Mouse (Mus musculus): Measurements from ENCODE around the gene Olfr1497. TPM values are rescaled to one million over a fixed set of nuclear protein-coding genes. Genes with fewer than 3 reads are reported as not detected.
A peak's percentile ranks its signal among the peaks of the same experiment; 100 is the strongest.
"Not testable (repeated sequence)": the region's sequence is repeated elsewhere in the genome, so short reads cannot be mapped to it uniquely, and the experiment has no call there.

Olfr1497 gene
- polyA plus RNA-seq (2014; fragmentation: Nextera tagmentation; extraction: Ambion mirVana): not detected in 2 replicates

DNA sequence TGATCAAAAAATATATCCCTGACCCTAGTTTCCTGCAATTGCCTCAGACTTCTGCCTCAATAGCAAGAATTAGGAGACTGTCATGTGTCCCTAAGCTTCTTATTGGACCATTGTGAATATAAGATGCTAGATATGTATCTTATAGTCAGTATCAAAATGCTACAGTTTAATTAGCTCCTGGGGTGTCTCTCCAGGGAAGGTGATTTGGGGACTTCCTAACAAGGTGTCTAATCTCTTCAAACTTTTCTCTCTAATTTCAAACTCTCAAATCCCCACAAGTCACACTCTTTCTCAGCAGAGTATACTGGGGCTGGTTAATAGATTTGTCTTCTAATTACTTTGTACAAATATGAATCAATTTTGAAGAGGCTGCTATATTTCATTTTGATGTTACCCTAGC is at the start of gene Olfr1497:
TSS of gene Olfr1497 (minus strand) at position 101 of the 400 bp plus-strand sequence.
- no peak for TF ChIP-seq CTCF (IDR thresholded peaks at IDR 0.05; ENCODE audit: low read depth)
- no peak for ATAC-seq (ENCODE audit: insufficient read depth)
- Histone ChIP-seq H3K27ac (ENCODE audit: low read depth) (no peak within 1 kb of the TSS), H3K4me2 (no peak within 1 kb of the TSS), H3K9me3 (ENCODE audit: low read depth, low read length) (no peaks in the 10 kb centered on the region), H3K4me3 (ENCODE audit: low read depth, low read length) (no peak within 1 kb of the TSS), H3K36me3 (ENCODE audit: insufficient read depth) (no peaks in the 10 kb centered on the region), H3K27me3 (ENCODE audit: insufficient read depth, low read length) (no peaks in the 10 kb centered on the region), H3K9ac (no peak within 1 kb of the TSS), H3K4me1 (ENCODE audit: insufficient read depth) (no peaks in the 10 kb centered on the region)
- no peak for DNase-seq

DNA sequence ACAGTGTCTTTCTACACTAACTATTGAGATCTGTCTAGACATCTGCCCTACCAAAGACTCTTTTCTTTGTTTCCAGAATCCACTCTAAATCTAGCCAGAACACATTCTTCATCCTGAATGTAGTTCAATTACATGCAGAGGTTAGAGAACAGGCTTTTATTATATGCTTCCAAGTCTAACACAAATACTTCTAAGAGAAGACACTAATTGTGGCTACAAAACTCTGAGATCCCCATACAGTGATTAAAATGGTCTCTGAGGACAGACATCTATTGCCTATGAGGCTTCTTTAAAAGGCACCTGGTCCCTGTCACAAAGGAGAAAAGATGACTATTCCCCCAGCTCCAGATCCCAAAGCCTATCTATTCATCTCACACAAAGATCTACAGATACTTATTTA is 32.4 kb upstream of the Olfr1497 start, which contains the start of gene Olfr1500:
TSS of gene Olfr1500 (minus strand) at position 101 of the 400 bp plus-strand sequence.
- DNase-seq (no peak), ATAC-seq (ENCODE audit: insufficient read depth) (no peak)
- Histone ChIP-seq H3K4me1 (ENCODE audit: insufficient read depth) (no peaks in the 10 kb centered on the region), H3K27ac (ENCODE audit: low read depth) (no peak within 1 kb of the TSS), H3K4me2 (no peak within 1 kb of the TSS), H3K4me3 (ENCODE audit: low read depth, low read length) (no peak within 1 kb of the TSS), H3K27me3 (ENCODE audit: insufficient read depth, low read length) (no peaks in the 10 kb centered on the region), H3K36me3 (ENCODE audit: insufficient read depth) (no peaks in the 10 kb centered on the region), H3K9ac (no peak within 1 kb of the TSS), H3K9me3 (ENCODE audit: low read depth, low read length) (no peaks in the 10 kb centered on the region)
- no peak for TF ChIP-seq CTCF (IDR thresholded peaks at IDR 0.05; ENCODE audit: low read depth)

DNA sequence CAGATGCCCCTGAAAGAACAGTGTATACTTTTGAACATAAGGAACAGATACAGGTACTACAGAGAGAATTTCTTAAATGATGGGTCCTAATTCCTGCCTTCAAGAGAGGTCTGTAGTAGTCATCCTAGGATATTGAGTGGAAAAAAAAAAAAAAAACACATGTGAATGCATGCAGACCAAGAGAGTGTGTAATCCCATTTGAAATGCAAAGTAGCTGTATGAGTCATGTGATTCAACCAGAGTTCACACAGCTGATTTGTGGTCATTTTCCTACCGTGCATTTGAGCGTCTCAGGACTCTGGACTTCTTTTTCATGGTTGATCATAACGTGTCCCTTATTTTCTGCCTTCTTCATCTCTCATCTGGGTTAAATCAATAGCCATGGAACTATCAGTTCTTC is 30.4 kb upstream of the Olfr1497 start:
- no peaks in the 10 kb centered on the region for H3K9me3 ChIP-seq (ENCODE audit: low read depth, low read length)
- H3K9ac ChIP-seq: no peak overlapping the region
- no peak overlapping the region for H3K4me2 ChIP-seq
- no peaks in the 10 kb centered on the region for H3K27me3 ChIP-seq (ENCODE audit: insufficient read depth, low read length)
- no peaks in the 10 kb centered on the region for H3K4me1 ChIP-seq (ENCODE audit: insufficient read depth)
- ATAC-seq (ENCODE audit: insufficient read depth): no peak
- no peak for DNase-seq
- H3K36me3 ChIP-seq (ENCODE audit: insufficient read depth): no peaks in the 10 kb centered on the region
- 78% methylated on average over 3 of the region's 3 CpGs for WGBS
- H3K4me3 ChIP-seq (ENCODE audit: low read depth, low read length): no peak overlapping the region
- TF ChIP-seq CTCF (IDR thresholded peaks at IDR 0.05; ENCODE audit: low read depth): no peak
- H3K27ac ChIP-seq (ENCODE audit: low read depth): no peak overlapping the region

DNA sequence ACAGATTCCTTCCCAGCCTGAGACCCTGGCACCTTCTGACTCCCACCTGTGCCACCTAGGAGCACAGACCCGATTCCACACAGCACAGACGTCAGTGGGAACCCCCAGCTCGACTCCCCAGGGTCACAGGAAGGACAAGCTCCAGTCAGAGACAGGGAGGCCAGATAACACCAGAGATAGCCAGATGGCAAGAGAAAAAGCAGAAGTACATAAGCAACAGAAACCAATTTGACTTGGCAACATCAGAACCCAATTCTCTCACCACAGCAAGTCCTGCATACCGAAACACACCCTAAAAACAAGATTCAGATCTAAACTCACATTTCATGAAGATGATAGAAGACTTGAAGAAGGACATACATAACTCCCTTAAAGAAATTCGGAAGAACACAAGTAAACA is 22.8 kb upstream of the Olfr1497 start:
- no peak for DNase-seq
- Histone ChIP-seq H3K4me3 (ENCODE audit: low read depth, low read length) (no peak overlapping the region), H3K9me3 (ENCODE audit: low read depth, low read length) (no peaks in the 10 kb centered on the region), H3K27me3 (ENCODE audit: insufficient read depth, low read length) (no peaks in the 10 kb centered on the region), H3K36me3 (ENCODE audit: insufficient read depth) (no peaks in the 10 kb centered on the region), H3K9ac (no peak overlapping the region), H3K4me2 (no peak overlapping the region), H3K27ac (ENCODE audit: low read depth) (no peak overlapping the region), H3K4me1 (ENCODE audit: insufficient read depth) (no peaks in the 10 kb centered on the region)
- 57% methylated on average over 5 of the region's 5 CpGs for WGBS
- TF ChIP-seq CTCF (IDR thresholded peaks at IDR 0.05; ENCODE audit: low read depth): no peak
- ATAC-seq (ENCODE audit: insufficient read depth): no peak

DNA sequence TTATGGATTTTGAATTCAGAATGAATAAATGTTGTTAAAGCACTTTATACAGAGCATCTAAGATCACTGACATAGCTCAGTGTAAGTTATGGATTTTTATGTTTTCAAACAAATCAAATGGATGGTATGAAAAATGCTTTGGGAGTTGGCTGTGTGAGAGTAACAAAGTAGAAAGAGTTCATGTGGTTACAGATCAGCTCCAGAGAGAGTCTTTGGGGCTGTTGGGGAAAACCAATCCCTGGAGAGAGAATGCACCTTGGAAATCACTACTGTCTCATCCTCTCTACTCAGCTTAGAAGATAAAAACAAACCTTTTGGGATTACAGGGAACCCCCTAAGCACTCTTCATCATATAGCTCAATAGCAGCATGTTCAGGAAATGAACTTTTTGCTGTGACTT is 21.3 kb upstream of the Olfr1497 start, which contains the start of gene Olfr1499:
TSS of gene Olfr1499 (minus strand) at position 101 of the 400 bp plus-strand sequence.
- no peak within 1 kb of the TSS for H3K4me3 ChIP-seq (ENCODE audit: low read depth, low read length)
- H3K27ac ChIP-seq (ENCODE audit: low read depth): no peak within 1 kb of the TSS
- H3K9ac ChIP-seq: no peak within 1 kb of the TSS
- H3K4me2 ChIP-seq: no peak within 1 kb of the TSS
- H3K36me3 ChIP-seq (ENCODE audit: insufficient read depth): no peaks in the 10 kb centered on the region
- H3K9me3 ChIP-seq (ENCODE audit: low read depth, low read length): no peaks in the 10 kb centered on the region
- H3K4me1 ChIP-seq (ENCODE audit: insufficient read depth): no peaks in the 10 kb centered on the region
- no peaks in the 10 kb centered on the region for H3K27me3 ChIP-seq (ENCODE audit: insufficient read depth, low read length)
- no peak for ATAC-seq (ENCODE audit: insufficient read depth)
- TF ChIP-seq CTCF (IDR thresholded peaks at IDR 0.05; ENCODE audit: low read depth): no peak
- no peak for DNase-seq

DNA sequence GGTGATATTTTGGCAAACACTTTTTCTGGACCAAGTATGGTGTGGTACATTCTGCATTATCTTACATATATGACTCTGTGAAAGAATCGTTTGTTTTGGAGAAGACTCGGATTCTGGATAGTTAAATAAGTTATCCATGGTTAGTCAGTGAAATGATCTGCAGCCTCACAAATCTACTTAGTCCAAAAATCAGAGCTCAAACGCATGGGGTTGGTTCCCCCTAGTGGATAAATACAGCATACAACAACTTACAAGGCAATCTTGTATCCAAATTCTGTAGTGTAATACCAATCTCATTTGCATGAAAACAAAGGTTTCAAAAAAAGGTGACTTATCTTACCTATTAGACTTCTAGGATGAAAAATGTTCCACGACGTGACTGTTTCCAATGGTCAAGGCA is 20.8 kb upstream of the Olfr1497 start:
- no peaks in the 10 kb centered on the region for H3K36me3 ChIP-seq (ENCODE audit: insufficient read depth)
- no peaks in the 10 kb centered on the region for H3K4me1 ChIP-seq (ENCODE audit: insufficient read depth)
- H3K9ac ChIP-seq: no peak overlapping the region
- ATAC-seq (ENCODE audit: insufficient read depth): no peak
- H3K27me3 ChIP-seq (ENCODE audit: insufficient read depth, low read length): no peaks in the 10 kb centered on the region
- WGBS: 32% methylated on average over 5 of the region's 5 CpGs
- no peak overlapping the region for H3K4me3 ChIP-seq (ENCODE audit: low read depth, low read length)
- no peak overlapping the region for H3K27ac ChIP-seq (ENCODE audit: low read depth)
- peak; percentile 37 for DNase-seq
- no peak overlapping the region for H3K4me2 ChIP-seq
- H3K9me3 ChIP-seq (ENCODE audit: low read depth, low read length): no peaks in the 10 kb centered on the region
- TF ChIP-seq CTCF (IDR thresholded peaks at IDR 0.05; ENCODE audit: low read depth): peak; percentile 46

DNA sequence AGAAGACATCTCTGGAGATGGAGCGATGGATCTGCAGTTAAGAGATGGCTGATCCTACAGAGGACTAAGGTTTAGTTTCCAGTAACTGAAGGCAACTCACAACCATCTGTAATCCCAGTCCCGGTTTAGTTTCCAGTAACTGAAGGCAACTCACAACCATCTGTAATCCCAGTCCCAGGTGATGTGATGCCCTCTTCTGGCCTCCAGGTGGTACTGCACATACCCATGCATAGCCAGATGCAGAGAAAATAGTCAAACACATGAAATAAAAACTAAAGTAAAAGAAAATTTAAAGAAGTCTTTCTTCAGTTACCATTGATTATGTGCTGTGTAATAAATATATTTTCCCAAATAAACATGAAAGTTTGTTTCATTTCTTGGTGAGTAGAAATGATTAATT is 14.8 kb upstream of the Olfr1497 start:
- DNase-seq: no peak
- ATAC-seq (ENCODE audit: insufficient read depth): no peak
- no peak overlapping the region for H3K4me3 ChIP-seq (ENCODE audit: low read depth, low read length)
- no peak overlapping the region for H3K4me2 ChIP-seq
- H3K9me3 ChIP-seq (ENCODE audit: low read depth, low read length): no peaks in the 10 kb centered on the region
- peak; percentile 25; the same call in 1 of the 2 replicates for TF ChIP-seq CTCF (IDR thresholded peaks at IDR 0.05; ENCODE audit: low read depth)
- WGBS: 52% methylated on average over 2 of the region's 2 CpGs
- no peaks in the 10 kb centered on the region for H3K27me3 ChIP-seq (ENCODE audit: insufficient read depth, low read length)
- H3K4me1 ChIP-seq (ENCODE audit: insufficient read depth): no peaks in the 10 kb centered on the region
- no peaks in the 10 kb centered on the region for H3K36me3 ChIP-seq (ENCODE audit: insufficient read depth)
- no peak overlapping the region for H3K9ac ChIP-seq
- H3K27ac ChIP-seq (ENCODE audit: low read depth): no peak overlapping the region

DNA sequence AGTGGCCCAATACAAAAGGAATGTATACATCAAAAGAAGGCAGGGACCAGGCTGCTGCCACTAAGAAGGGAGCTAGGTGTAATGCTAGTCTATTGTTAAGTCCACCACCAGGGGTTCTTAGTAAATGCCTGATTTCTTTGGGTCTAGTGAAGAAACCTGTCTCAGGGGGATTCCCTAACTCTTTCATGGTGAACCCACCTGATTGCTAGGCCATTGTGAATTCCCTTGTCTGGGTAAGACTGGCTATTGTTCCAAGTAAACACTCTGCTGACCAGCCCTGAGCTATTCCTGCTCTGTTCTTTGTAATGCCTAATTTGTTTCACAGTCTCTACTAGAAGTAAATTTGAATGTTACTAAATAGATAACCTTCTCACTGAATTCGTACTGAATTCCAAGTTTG is 7.5 kb upstream of the Olfr1497 start:
- H3K4me1 ChIP-seq (ENCODE audit: insufficient read depth); H3K9me3 ChIP-seq (ENCODE audit: low read depth, low read length); H3K9ac ChIP-seq; ATAC-seq (ENCODE audit: insufficient read depth); H3K36me3 ChIP-seq (ENCODE audit: insufficient read depth); H3K4me3 ChIP-seq (ENCODE audit: low read depth, low read length); H3K4me2 ChIP-seq; DNase-seq; H3K27ac ChIP-seq (ENCODE audit: low read depth); H3K27me3 ChIP-seq (ENCODE audit: insufficient read depth, low read length): not testable (repeated sequence)
- WGBS: 61% methylated on average over 1 of the region's 1 CpGs
